Mouse (Mus musculus) heart, postnatal 4 days (tissue): ENCODE data around the gene Sstr3. TPM values are rescaled to one million over a fixed set of nuclear protein-coding genes. Genes with fewer than 3 reads are reported as not detected.

Experiments
- DNase-seq: peaks from one replicate; pipeline ENCODE4 v3.0.0; 2021
- total RNA-seq, 2 experiments: library from RNA; stranded (reverse); gene quantifications; 2 replicates each; pipeline ENCODE4 v1.2.3; 2021

Gene Sstr3
- under 1 TPM; 0.07 TPM for total RNA-seq

DNA sequence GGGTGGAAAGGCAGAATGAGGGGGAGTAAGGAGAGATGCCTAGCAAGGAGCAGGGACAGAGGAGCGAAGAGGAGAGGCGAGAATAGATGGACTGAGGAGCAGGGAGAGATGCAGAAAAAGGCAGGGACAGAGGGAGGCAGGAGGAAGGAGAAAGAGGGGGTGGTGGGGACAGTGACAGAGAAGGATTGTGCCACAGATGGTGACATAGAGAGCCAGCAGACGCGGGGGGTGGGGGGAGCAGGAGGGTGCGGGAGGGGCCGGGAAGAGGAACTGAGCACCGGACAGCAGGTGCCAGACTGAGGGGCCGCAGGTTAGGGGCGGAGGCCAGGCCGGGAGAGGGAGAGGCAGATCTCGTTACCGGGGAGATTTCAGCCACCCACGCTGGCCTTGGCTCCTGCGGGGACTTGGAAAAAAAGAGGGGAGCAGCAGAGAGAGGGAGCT lies at the start of gene Sstr3:
TSS of gene Sstr3 (minus strand) at position 125 of the 441 bp plus-strand sequence.
- DNase-seq: no peak

DNA sequence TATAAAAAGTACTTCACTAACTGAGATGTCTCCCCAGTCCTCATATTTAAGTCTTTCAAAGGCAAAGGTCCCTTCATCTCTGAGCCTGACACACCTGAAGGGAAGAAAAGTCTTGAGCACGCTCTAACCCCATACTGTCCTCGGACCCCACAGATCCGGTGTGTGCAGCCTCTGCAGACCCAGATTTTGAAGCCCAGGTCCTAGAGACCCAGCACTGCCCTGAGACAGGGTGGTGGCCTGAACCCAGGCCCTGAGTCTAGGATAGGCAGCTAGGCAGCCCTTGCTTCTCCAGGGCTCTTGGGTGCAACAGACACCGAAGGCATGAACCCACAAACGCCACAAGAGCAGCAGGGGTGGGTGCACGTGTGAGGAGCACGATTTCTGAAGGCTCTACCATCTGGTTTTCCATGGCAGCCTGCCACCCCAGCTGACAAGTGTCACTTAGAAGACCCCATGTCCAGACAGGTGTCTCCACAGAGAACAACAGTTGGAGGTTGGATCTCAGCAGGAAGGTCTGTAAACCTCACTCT lies 49.5 kb upstream of the Sstr3 start:
- no peak for DNase-seq

DNA sequence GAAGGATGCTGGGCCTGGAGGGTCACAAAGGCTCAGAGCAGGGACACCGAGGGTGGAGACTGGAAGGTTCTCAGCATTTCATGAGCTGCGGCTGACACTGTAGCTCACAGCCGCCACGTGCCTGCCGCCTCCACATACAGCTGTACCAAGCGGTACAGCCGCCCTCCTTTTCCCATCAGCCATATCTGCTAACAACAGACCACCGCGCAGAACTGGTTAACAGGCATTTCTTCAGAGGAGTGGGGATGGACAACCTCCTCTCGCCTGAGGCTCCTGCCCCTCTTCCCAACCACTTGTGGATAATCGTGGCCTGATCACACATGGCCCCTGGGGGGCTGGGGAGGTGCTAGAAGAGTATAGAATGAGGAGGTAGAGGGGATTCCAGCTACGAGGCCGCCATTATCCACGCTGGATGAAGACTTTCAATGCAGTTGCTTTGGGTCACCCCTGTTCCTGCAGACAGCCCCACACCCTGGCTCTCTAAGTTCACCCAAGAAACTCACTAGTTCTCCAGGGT lies 48.0 kb upstream of the Sstr3 start:
- no peak for DNase-seq

DNA sequence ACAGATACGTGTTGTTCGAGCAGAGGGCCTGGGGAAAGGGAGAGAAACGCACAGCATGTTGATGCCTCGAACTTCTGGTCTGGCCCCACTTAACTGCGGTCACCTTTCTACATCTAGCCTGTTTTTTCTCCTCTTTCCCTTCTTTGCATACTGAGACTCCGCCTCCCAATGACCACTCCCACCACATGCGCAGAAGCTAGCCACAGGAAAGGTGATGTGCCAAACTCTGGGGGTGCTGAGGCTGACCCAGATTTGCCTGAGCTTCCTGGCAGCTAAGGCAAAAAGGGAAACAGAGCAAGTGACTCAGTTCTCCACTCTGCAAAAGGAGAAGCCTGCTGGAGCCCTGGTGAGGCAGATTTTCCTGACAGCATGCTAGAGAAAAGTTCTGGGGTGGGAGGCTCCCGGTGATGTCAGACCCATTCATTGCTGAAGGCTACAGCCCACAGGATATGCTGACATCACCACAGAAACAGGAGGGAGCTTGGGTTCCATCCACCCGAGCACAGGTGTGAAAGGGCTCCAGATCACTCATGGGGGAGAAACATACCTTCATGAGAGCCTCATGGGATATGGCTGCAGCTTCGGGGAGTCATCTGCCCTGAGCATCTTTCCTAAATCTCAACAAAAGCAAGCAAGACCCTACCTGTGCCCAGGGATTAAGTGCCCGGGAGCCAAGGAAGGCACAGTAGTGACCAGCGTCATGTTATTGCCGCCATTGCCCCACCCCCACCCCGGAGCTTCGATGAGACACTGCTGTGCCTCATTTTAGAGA lies 47.4 kb upstream of the Sstr3 start:
- DNase-seq: no peak

DNA sequence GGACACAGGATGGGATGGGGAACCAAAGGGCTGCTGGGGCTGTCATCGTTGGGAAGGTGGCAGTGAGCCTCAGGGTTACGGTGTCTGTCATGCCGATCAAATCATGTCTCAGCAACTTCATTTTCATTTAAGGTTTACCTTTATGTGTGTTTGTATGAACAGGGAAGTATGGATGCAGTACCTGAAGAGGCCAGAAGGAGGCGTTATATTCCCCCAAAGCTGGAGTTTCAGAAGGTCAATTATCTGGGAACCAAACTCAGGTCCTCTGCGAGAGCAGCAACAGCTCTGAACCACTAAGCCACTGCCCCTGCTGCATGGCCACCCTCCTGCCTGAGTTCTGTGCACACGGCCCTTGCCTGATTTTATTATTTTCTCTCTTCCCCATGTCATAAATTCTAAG lies 46.3 kb upstream of the Sstr3 start:
- no peak for DNase-seq

DNA sequence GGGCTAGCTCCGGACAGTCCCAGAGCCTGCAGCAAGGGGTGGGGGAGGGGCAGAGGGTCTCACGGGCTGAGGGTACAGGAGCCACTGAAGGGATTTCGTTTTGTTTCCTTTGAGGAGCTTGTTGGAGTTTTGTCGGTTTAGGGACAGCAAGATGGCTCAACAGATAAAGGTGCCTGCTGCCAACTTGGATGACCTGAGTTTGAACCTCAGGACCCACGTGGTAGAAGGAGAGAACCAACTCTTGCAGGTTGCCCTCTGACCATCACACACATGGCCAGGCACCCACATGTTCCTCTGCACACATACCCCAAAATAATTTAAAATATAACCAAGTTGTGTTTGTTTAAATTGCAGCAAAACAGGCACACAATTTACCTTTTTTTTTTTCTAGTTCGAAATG lies 45.5 kb upstream of the Sstr3 start:
- no peak for DNase-seq

DNA sequence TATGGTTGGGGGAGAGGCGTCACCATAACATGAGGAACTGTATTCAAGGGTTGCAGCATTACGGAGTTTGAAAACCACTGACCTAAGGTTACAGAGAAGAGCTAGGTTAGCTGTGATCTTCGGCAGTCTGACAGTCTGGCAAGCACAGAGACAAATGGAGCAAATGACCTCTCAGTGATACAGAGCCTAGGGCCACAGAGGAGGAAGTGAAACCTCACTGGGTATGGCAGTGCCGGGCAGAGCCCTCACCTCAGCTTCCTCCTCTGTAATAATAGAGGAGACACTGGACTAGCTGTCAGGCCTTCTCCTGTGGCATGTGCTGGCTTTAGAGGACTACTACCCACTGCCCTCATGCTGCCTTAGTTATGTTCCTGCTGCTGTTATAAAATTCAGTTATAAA lies 44.4 kb upstream of the Sstr3 start:
- DNase-seq: no peak

DNA sequence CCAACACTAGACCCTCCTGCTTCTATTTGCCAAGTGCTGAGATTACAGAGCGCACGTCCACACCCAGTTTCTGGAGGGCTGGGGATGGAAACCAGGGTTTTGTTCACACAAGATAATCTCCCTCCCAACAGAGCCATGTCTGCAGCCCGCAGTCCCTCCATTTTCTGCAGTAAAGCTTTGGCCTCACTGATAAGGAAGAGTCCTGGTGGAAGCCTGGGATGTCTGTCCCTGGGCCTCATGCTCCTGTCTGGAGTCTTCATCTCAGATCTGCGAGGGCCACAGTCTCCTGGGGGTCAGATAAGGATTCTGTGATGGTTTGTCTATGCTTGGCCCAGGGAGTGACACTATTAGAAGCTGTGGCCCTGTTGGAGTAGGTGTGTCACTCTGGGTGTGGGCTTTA lies 43.6 kb upstream of the Sstr3 start:
- no peak for DNase-seq

DNA sequence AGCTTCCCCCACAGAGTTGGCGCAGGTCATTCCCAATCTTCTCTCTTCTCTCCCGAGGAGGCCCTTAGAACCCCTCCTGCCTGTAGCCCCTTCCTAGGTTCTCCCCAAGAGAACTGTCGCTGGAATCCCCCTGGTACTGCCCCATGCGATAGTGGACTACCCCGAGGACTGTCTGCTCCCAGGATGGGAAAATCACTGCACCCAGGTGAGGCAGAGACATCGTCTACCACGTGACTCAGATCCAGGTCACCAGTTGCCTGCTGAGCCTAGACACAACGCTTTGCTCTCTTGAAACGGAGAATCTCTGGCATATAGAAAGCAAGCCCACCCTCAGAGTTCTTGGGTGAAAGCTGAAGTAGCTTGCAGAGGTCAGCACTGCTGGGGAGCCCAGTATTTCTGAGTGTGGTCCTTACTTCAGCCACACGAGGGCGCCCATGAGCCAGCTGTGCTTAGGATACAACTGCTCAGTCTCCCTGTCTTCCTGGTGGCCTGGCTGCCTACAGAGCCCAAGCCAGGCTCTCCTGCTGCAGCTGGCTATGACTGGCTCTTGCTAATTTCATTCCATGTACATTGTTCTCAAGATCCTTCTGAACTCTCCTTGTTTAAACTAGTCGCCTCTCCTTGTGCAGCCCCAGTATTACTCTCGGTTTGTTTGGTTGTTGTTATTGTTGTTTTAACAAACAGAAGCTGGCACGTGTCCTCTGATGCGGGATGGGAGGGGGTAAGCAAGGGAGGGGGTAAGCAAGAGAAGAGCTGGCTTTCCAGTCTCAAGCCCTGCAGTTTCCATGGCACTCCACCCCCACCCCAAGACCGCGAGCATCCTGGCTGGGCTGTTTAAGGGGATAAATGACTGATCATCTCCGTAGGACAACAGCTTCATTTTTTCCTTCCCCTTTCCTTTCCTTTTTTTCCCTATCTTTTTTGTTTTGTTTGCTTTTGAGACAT lies 42.8 kb upstream of the Sstr3 start:
- peak; percentile 90 for DNase-seq

DNA sequence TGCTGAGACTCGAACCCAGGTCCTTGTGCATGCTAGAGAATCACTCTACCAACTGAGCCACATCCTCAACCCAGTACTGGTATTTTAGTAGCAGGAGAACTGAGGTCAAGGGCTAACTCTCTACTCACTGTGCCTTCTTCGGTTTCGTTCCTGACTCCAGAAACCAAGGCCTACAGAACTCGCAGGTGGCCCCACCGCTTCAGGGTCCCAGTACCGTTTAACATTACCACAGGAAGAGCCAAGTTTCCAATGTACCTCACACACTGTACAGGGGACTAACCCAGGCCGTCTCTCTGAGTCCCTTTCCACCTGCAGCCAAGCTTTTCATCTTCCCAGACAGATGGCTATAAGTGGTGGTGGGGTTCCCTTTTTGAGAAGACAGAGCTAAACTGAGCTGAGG lies 40.9 kb upstream of the Sstr3 start:
- DNase-seq: no peak

DNA sequence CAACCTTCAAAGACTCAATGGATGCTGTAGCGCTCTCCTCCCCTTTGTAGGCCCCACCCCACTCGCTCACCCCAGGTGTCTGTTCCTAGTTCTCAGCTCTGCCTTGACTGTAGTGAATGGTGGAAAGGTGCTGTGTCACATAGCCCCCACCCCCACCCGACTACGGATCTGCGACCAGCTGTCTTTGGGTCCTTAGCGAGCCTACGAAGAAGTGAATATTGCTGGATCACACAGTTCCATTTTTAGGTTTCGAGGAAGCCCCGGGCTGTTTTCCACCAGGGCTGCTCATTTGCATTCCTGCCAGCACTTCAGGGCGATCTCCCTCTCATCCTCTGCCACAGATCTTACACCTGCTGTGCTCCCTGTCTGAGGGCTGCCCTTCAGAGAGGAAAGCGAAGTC lies 38.9 kb upstream of the Sstr3 start:
- DNase-seq: no peak

DNA sequence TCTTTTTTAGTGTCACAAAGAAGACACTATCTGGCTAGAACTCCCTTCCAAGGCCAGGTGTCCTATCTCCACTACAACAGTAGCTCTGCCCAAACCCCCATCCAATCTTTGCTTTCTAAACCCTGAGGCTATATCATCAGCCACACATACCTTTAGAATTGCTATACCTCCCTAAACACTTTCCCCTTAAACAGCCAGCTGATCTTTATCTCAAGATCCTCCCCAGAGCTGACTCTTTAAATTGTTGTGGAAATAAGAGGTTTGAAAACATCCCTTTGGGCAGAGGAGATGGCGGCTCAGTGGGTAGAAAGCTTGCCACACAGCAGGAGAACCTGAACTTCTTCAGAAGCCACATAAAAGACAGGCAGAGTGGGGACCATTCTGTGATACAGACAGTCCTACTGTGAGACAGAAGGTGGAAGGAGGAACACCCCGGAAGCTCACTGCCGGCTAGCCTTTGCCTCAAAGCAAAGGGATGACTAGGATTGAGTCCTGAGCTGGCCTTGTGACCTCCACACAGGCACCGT lies 31.9 kb upstream of the Sstr3 start:
- no peak for DNase-seq

DNA sequence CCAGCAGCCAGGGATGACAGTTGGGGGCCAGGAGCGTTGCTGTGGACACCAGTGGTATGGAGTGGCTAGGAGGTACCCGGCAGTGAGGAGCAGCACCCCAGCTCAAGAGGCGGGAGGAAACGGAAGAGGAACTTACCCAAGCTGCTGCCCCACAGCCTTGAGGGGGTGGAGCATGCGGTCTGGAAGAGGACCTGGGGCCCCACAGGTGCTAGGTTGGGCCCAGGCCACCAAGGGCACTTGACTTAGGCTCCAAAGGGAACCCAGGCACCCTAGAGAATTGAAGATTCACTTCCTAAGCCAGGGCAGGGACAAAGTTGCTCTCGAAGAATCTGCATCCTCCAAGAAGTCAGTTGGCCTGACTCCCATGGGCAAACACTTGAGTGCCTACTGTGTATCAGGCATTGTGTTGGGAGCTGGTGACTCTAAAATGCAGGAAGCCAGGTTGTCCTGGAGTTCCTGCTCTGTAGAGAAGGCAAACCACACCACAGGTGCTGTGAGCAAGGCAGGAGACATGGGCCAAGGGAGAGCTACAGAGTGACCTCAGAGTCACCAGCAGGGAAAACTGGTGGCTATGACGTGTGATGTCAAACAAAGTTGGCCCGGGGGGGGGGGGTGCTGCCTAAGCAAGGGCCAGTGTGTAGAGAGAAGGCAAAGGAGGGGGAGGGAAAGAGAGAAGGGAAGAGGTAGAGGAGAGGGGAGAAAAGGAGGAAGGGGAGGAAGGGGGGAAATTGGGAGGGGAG lies 28.3 kb upstream of the Sstr3 start, which contains the start of gene Rac2:
TSS of gene Rac2 (minus strand) at position 126 of the 740 bp plus-strand sequence.
- DNase-seq: no peak

DNA sequence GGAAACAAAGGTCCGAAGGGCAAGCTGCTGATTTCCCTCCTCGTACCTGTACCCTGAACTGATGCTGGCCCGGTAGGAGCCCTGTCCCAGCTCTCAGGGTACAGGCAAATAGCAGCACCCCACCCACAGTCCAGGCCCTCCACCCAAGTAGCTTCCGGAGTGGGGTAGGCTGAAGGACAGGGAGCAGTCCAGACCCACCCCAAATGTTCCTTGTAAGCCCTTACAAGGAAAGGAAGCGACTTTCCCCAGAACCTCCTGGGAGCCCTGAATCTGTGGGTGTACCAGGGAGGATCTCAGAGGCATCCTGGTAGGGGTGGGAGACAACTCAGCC lies 27.8 kb upstream of the Sstr3 start:
- no peak for DNase-seq

DNA sequence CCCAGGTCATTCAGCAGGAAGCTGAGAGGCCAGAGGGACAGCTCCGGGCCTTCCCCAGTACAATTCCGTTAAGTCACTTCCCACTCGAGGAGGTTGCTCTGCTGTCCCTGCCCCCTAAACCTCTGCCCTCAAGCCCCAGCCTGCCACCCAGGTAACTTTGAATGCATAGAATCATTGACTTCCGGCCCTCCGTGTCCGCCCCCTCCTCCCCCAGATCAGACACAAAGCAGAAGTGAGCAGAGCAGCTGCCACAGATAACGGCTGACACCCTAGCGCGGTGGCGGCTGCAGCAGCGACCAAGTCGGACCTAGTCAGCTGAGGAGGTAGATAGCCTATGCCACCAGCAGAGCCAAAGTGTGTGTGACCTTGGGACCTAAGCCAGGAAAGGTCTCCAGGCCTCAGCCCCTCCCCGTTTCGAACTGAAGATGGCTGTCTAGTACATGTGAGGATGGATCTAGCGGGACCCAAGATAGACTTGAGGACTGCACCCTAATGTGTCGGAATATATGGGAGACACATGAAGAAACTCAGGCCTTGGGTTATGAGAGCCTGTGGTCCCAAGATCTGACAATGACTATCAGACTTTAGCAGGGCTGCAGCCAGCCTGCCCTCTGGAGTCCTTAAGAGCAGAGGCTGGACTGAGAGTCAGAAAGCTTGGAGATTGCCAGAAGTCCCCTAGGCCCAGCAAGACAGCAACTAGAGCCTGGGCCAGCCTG lies 27.2 kb upstream of the Sstr3 start:
- DNase-seq: peak; percentile 53

DNA sequence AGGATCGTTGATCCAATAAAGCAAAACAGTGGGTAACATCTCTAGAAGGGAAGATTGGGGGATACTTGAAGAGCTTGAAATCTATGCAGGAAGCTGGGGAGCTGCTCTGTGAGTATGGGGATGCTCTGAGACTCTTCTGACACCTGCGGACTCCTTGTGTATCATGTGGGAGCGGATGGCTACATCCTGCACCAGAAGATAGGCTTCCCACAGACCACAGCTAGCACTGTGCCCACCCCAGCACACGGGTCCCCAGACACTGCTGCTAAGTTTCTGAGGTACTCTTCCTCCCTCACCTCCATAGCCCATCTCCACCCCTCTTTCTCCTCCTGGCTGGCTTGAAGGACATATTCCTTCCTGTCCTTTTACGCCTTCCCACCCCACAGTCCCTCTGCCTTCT lies 25.7 kb upstream of the Sstr3 start:
- no peak for DNase-seq

DNA sequence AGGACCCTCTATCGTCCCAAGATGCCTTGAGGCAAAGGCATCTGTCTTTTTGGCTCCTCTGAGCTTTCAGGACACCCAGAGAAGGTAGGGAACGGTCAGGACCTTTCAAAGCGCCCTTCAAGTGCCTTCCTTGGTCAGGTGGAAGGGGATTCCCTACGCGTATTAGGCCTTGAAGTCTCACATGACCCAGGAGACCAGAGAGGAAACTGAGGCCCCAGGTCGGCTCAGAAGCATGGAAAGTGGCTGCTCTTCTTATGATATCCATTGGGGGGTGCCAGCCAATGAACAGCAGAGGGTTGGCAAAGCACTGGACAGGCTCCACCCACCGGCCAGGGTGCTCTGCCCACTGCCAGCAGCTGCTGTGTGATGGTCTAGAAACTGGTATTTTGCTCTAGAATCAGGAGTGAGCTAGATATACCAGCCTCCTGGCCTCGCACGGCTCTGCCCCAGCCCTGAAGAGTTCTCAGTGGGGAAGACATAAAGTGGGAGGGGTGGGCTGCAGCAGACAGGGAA lies 23.2 kb upstream of the Sstr3 start:
- DNase-seq: no peak

DNA sequence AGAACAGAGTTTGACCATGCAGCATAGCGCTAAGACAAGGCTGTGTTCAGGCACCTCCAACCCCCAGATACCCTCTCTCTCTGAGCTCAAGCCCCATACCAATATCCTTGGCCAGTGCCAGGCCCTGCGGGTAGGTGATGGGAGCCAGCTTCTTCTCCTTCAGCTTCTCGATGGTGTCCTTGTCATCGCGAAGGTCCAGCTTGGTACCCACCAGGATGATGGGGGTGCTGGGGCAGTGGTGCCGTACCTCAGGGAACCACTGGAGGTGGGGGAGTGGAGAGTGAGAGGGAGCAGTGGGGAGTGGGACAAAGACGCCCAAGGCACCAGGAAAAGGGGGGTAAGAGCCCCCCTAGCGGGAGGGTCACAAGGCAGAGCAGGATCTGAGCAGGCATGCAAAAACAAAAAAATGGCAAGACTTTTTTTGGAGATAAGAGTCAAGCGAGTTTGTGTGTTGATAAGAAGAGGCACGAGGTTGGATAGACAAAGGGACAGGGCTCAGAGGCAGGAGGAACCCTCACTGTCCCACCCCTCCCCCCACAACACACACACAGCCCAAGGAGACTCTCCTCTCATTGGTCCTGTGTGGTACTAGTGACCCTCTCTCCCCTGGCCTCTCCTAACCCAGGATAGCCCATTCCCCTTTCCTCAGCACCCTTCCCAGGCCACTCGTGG lies 20.4 kb upstream of the Sstr3 start:
- no peak for DNase-seq

DNA sequence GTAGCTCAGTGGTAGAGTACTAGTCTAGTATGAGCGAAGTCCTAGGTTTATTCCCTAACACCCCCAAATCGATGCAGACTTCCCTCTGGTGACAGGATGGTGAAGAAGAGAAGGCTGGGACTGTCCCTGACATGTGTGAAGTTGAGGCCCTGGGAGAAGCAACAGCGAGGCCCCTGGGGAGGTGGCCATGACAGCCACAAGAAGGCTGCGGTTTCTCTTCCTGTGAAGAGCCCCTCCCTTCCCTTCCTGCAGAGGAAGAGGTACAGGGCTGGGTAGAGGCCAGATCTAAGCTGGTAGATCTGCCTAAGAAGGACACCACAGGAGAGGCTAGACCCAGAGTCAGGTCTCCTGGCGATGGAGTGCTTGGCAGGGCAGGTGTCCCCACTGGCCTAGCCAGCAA lies 19.5 kb upstream of the Sstr3 start:
- DNase-seq: no peak

DNA sequence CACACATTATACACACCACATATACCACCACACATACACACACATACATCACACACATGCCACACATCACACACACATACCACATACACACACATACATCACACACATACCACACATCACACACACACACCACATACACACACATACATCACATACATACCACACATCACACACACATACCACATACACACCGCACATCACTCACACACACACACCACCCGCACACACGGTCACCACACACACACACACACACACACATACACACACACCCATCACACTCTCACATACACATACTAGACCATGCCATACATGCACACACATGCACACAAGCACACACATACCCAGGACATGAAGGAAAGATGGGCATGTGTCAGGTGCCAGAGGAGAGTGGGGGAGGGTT lies 18.9 kb upstream of the Sstr3 start:
- no peak for DNase-seq
